17 mouse cellular contexts compared by ENCODE assay signal in the genomic region with DNA sequence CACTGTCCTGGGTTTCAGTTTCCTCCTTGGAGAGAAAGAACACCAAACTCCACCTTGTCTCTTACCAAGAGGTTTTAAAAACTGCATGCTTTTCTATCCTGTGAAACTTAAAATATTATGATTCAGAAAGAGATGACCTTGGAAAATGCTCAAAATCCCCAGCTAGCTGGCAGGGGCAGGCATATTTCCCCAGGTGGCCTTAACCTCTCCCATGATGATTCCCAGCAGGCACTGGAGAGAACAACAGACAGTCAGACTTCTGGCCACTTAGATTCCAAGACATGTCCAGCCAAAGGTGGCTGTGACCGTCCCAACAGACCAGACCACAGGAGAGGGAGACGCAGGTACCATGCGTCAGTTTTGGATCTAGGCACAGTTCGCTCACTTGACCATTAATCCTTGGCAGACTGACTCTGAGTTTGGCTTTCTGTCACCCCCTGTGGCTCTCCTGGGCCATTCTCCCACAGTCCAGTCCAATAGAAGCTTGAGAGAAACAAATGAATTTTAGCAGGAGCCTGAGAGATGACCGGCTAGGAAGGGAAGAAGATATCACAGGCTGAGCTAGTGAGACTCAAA.
A peak's percentile ranks its signal among the peaks of the same experiment; 100 is the strongest.
DNase-seq lines count a peak whose midpoint lies in the region; ATAC-seq and TF ChIP-seq lines count a peak whose summit lies in the region.
"Had no signal": no experiment of that assay in that cellular context is flagged by ENCODE, and none has a peak within 500 bp of the region (broad histone marks: within the 10 kb centered on the region; RNA-seq: fewer than 3 reads in every experiment).

No protein-coding gene starts in this region.

- WGBS in midbrain, embryonic 10.5 days: 90% methylated on average over 5 of the region's 5 CpGs
- WGBS in midbrain, postnatal 0 days: 77% methylated on average over 5 of the region's 5 CpGs
- 76% methylated on average over 5 of the region's 5 CpGs for WGBS in stomach, postnatal 0 days
- WGBS in forebrain, embryonic 13.5 days: 88% methylated on average over 5 of the region's 5 CpGs

- H3K4me1 ChIP-seq in midbrain, embryonic 10.5 days: peaks cover 45% of the 10 kb centered on the region
- peaks cover 11% of the 10 kb centered on the region; the same call in 1 of the 2 replicates for H3K4me1 ChIP-seq in midbrain, postnatal 0 days (ENCODE audit: insufficient read depth, low read length)
- peaks cover 21% of the 10 kb centered on the region for H3K4me1 ChIP-seq in stomach, postnatal 0 days (replicated peaks; ENCODE audit: control insufficient read depth, insufficient read depth)
- H3K4me1 ChIP-seq in forebrain, embryonic 13.5 days: peaks cover 25% of the 10 kb centered on the region

- no peak overlapping the region for H3K9ac ChIP-seq in midbrain, postnatal 0 days (replicated peaks; ENCODE audit: low read length, poor library complexity, severe bottlenecking)
- H3K9ac ChIP-seq in stomach, postnatal 0 days (ENCODE audit: low read length): no peak overlapping the region
- H3K9ac ChIP-seq in forebrain, embryonic 13.5 days: no peak overlapping the region
- H3K9ac ChIP-seq: forebrain, embryonic 12.5 days; hindbrain, embryonic 15.5 days had no signal

- no peaks in the 10 kb centered on the region for H3K9me3 ChIP-seq in midbrain, embryonic 10.5 days (replicated peaks)
- H3K9me3 ChIP-seq in midbrain, postnatal 0 days (ENCODE audit: low read length): no peaks in the 10 kb centered on the region
- H3K9me3 ChIP-seq in stomach, postnatal 0 days (ENCODE audit: control insufficient read depth, low read length): no peaks in the 10 kb centered on the region
- H3K9me3 ChIP-seq in forebrain, embryonic 13.5 days (replicated peaks): no peaks in the 10 kb centered on the region
- H3K9me3 ChIP-seq: forebrain, embryonic 12.5 days; hindbrain, embryonic 15.5 days had no signal

- peak; percentile 67; the same call in 1 of the 2 replicates for ATAC-seq in cerebellum, adult (ENCODE audit: insufficient number of reproducible peaks, low FRiP score, low TSS enrichment)
- no peak for ATAC-seq in midbrain, postnatal 0 days (ENCODE audit: low FRiP score)
- ATAC-seq in stomach, postnatal 0 days (ENCODE audit: low FRiP score, low TSS enrichment): no peak
- no peak for ATAC-seq in forebrain, embryonic 13.5 days
- ATAC-seq: intestine, postnatal 0 days had no signal

- no peaks in the 10 kb centered on the region for H3K27me3 ChIP-seq in midbrain, embryonic 10.5 days (ENCODE audit: low read depth, poor library complexity, severe bottlenecking)
- no peaks in the 10 kb centered on the region for H3K27me3 ChIP-seq in midbrain, postnatal 0 days (ENCODE audit: insufficient read depth, low read length)
- no peaks in the 10 kb centered on the region for H3K27me3 ChIP-seq in stomach, postnatal 0 days (ENCODE audit: control insufficient read depth, insufficient read depth, low read length)
- H3K27me3 ChIP-seq in forebrain, embryonic 13.5 days: no peaks in the 10 kb centered on the region
- H3K27me3 ChIP-seq: forebrain, embryonic 12.5 days; hindbrain, embryonic 15.5 days had no signal

- H3K27ac ChIP-seq in midbrain, embryonic 10.5 days (replicated peaks): peak overlapping the region; percentile 91; the same call in 1 of the 2 replicates
- H3K27ac ChIP-seq in midbrain, postnatal 0 days (ENCODE audit: low read depth, low read length): no peak overlapping the region
- 0 out of 2 replicates have a peak overlapping the region, but pooled peaks have one; percentile 13 for H3K27ac ChIP-seq in stomach, postnatal 0 days (replicated peaks)
- no peak overlapping the region for H3K27ac ChIP-seq in forebrain, embryonic 13.5 days
- no peak overlapping the region for H3K27ac ChIP-seq in layer of hippocampus, adult 2 months
- H3K27ac ChIP-seq: forebrain, embryonic 12.5 days; hindbrain, embryonic 15.5 days; macrophage had no signal

- no peak for DNase-seq in cerebellum, postnatal 4 days (ENCODE audit: low spot score in 2 of 2)
- DNase-seq in midbrain, embryonic 10.5 days (ENCODE audit: low spot score): no peak
- DNase-seq in midbrain, postnatal 0 days (ENCODE audit: low spot score): no peak
- peak; percentile 83 to 90 for DNase-seq in cerebellum, postnatal 14 days
- DNase-seq in stomach, postnatal 0 days (ENCODE audit: low spot score): no peak
- no peak for DNase-seq in layer of hippocampus, adult 2 months (ENCODE audit: low spot score in 2 of 2)
- DNase-seq: kidney, postnatal 10 days; lung, adult 18-20 months; midbrain, embryonic 14.5 days; thymus, postnatal 25 days had no signal

- H3K36me3 ChIP-seq in midbrain, embryonic 10.5 days: peaks cover 36% of the 10 kb centered on the region; the same call in 1 of the 2 replicates
- H3K36me3 ChIP-seq in midbrain, postnatal 0 days (ENCODE audit: insufficient read depth, low read length): no peaks in the 10 kb centered on the region
- H3K36me3 ChIP-seq in stomach, postnatal 0 days (ENCODE audit: control insufficient read depth, insufficient read depth, low read length): peaks cover 6% of the 10 kb centered on the region
- H3K36me3 ChIP-seq in forebrain, embryonic 13.5 days (ENCODE audit: poor library complexity, severe bottlenecking): no peaks in the 10 kb centered on the region
- H3K36me3 ChIP-seq: forebrain, embryonic 12.5 days; hindbrain, embryonic 15.5 days had no signal

- no peak for TF ChIP-seq EP300 in stomach, postnatal 0 days (optimal IDR thresholded peaks at IDR 0.05)

- no peak overlapping the region for H3K4me2 ChIP-seq in midbrain, postnatal 0 days (ENCODE audit: low read depth, low read length, poor library complexity, severe bottlenecking)
- no peak overlapping the region for H3K4me2 ChIP-seq in stomach, postnatal 0 days (replicated peaks; ENCODE audit: low read depth)
- no peak overlapping the region for H3K4me2 ChIP-seq in forebrain, embryonic 13.5 days
- H3K4me2 ChIP-seq: forebrain, embryonic 12.5 days; heart, embryonic 11.5 days; hindbrain, embryonic 15.5 days had no signal

- TF ChIP-seq CTCF in midbrain, postnatal 0 days (IDR thresholded peaks at IDR 0.05): no peak
- no peak for TF ChIP-seq CTCF in stomach, postnatal 0 days (IDR thresholded peaks at IDR 0.05; ENCODE audit: low read depth)
- no peak for TF ChIP-seq CTCF in layer of hippocampus, adult 2 months (conservative IDR thresholded peaks at IDR 0.05)

- no peak overlapping the region for H3K4me3 ChIP-seq in midbrain, embryonic 10.5 days
- no peak overlapping the region for H3K4me3 ChIP-seq in midbrain, postnatal 0 days (ENCODE audit: low read depth, low read length)
- no peak overlapping the region for H3K4me3 ChIP-seq in stomach, postnatal 0 days (ENCODE audit: low read depth, low read length)
- no peak overlapping the region for H3K4me3 ChIP-seq in forebrain, embryonic 13.5 days
- no peak overlapping the region for H3K4me3 ChIP-seq in layer of hippocampus, adult 2 months
- H3K4me3 ChIP-seq: forebrain, embryonic 12.5 days; hindbrain, embryonic 15.5 days had no signal

Comparison
In these comparisons a context has a peak if more than half of its experiments do, and no peak if none do; other contexts are left out.
1. DNase-seq: peak in cerebellum, postnatal 14 days (2 of 2); none in cerebellum, postnatal 4 days (0 of 2), midbrain, embryonic 10.5 days (single experiment), midbrain, postnatal 0 days (single experiment), stomach, postnatal 0 days (single experiment) and layer of hippocampus, adult 2 months (0 of 2).
2. H3K27ac ChIP-seq: peak in midbrain, embryonic 10.5 days (single experiment) and stomach, postnatal 0 days (single experiment); none in midbrain, postnatal 0 days (single experiment), forebrain, embryonic 13.5 days (single experiment) and layer of hippocampus, adult 2 months (single experiment).